Mouse (Mus musculus): Measurements from ENCODE around the gene Crybg2.

DNA sequence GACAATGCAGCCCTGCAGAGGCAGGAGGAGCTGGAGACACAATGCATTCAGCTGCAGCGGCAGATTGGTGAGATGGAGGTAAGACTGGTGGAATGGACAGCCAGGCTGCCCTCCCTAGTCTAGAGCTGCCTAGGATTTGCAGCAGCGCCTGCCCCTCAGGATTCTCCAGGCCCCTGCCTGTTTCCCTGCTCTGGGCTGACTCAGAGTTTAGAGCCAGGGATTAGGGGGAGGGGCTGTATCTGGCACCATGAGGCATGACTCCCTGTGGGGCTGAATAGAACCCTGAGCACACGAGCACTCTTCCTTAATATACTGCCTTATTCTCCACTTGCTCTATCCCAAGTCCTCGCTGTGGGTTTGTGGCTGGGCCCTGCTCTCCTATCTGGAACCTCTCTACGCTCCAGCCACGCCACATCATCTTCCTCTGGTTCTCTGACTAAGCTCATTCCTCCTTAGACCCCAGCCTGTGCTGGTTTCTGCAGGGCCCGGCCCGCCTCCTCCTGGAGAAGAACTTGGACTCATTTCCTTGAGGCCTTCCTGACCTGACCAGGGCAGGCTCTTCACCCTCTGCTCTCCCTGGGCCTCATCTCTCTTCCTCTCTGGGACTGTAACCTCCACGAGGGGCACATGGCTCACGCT lies 52.9 kb downstream of the Crybg2 start:
- TF ChIP-seq USF1 (IDR thresholded peaks at IDR 0.05; ENCODE audit: low read depth) (no peak), MYOD1 (IDR thresholded peaks at IDR 0.05; ENCODE audit: control insufficient read depth, insufficient read length, low read depth) (no peak), CTCF (IDR thresholded peaks at IDR 0.05; ENCODE audit: control insufficient read depth, insufficient read depth, insufficient read length) (no peak)
